Mouse (Mus musculus): Measurements from ENCODE around the gene Gm49711. TPM values are rescaled to one million over a fixed set of nuclear protein-coding genes. Genes with fewer than 3 reads are reported as not detected.

Gm49711 gene
- polyA plus RNA-seq, 1 experiment from 2014 or later, result 0.63 TPM

DNA sequence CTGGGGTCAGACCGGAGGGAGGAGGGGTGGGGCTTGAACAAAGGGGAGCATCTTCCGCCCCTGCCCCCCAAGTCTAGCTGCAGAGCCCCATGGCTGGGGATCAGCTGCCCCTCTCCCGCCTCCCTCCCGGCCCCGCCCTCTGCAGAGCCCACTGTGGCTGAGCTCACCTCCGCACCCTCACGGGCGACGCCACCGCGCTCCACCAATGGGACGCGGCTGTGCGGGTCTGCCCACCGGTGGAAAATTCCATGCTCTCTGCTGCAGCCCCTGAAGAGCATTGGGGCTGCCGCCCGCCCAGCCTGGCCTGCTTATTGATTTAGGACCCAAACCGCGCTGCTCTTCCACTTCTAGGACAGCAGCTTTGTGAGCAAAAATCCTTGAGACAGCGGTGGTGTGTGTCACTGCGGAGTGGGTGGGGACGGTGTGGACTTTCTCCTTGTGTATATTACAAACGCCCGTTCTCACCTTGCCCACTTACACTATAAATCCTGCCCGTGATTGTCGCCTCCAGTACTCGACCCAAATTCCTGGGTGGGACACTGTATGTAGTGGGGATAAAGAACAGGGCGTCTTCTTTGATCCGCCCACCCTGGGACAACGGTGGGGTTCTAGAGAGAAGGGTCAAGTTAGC is 100.5 kb downstream of the Gm49711 start:
- Histone ChIP-seq H3K4me3 (peak overlapping the region; percentile 49), H3K4me2 (peak overlapping the region; percentile 86), H3K27me3 (no peaks in the 10 kb centered on the region; the same call in 1 of the 2 replicates), H3K36me3 (no peaks in the 10 kb centered on the region), H3K27ac (peak overlapping the region; percentile 78), H3K9ac (peak overlapping the region; percentile 66), H3K9me3 (no peaks in the 10 kb centered on the region), H3K4me1 (peaks cover 15% of the 10 kb centered on the region)
- WGBS, result 2% methylated on average over 30 of the region's 30 CpGs
- peak; percentile 94 for ATAC-seq (ENCODE audit: insufficient number of reproducible peaks, insufficient read depth, low FRiP score, low TSS enrichment, low read depth)

DNA sequence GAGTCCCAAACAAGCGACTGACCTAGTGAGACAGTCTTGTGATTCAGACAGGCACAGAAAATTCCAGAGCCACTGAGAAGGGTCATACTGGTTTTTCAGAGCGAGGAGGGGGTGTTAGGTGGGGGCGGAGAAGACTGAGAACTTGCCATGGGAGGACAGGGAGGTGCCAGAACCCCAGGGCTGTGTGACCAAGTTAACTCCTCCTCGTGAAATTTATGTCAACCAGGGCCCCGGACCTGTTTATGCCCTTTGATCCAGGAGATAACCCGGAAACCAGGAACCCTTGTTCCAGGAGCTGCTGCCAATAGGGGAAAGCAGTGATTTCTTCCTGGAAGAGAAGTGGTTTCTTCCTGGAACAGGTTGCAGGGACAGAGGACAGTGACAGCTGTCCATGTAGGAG is 101.0 kb downstream of the Gm49711 start:
- Histone ChIP-seq H3K27me3 (no peaks in the 10 kb centered on the region; the same call in 1 of the 2 replicates), H3K4me2 (peak overlapping the region; percentile 86), H3K36me3 (no peaks in the 10 kb centered on the region), H3K9ac (peak overlapping the region; percentile 66), H3K27ac (peak overlapping the region; percentile 78), H3K9me3 (no peaks in the 10 kb centered on the region), H3K4me1 (peaks cover 18% of the 10 kb centered on the region), H3K4me3 (peak overlapping the region; percentile 49)
- WGBS, result 45% methylated on average over 6 of the region's 6 CpGs
- ATAC-seq (ENCODE audit: insufficient number of reproducible peaks, insufficient read depth, low FRiP score, low TSS enrichment, low read depth), result no peak

DNA sequence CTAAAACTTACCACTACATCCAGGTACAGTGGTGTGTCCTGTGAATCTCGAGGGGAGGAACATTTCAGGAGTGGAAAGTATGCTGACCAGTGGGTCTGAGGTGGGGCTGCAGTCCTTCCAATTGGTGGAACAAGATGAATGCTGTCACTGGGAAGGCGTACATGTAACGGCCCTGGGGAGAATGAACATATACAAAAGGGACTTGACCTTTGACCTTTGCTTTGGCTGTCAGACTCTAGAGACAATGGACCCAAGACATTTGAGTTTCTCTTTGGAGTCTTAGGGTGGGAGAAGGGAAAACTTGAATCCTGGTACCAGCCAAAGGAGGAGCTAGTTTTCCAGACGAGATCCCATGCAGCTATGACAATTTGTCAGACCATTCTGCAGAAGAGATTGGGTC is 104.2 kb downstream of the Gm49711 start:
- no peak for ATAC-seq (ENCODE audit: insufficient number of reproducible peaks, insufficient read depth, low FRiP score, low TSS enrichment, low read depth)
- H3K4me1 ChIP-seq, result peaks cover 19% of the 10 kb centered on the region
- H3K4me3 ChIP-seq, result no peak overlapping the region

DNA sequence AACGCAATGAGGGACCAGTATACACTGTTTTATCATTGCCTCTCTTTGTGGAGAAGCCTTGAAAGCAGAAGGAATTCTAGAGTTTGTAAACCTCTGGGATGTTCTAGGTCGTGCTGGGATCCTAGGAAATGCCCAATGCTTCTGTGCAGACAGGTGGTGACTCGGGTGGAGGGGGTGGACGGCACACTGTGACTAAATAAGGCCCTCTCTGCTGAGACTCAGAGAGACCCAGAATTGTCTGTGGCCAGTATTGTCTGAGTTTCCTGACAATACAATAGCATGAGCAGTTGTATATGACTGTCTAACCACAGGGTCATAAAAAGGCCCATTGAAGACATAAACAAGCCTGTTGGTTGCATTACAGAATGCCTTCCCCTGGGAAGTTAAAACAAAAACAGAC is 105.4 kb downstream of the Gm49711 start:
- H3K4me1 ChIP-seq, result peaks cover 12% of the 10 kb centered on the region
- H3K9ac ChIP-seq, result no peak overlapping the region
- H3K27ac ChIP-seq, result no peak overlapping the region
- no peak overlapping the region for H3K4me2 ChIP-seq
- H3K36me3 ChIP-seq, result no peaks in the 10 kb centered on the region
- no peaks in the 10 kb centered on the region for H3K27me3 ChIP-seq
- no peak for ATAC-seq (ENCODE audit: insufficient number of reproducible peaks, insufficient read depth, low FRiP score, low TSS enrichment, low read depth)
- no peaks in the 10 kb centered on the region for H3K9me3 ChIP-seq
- 81% methylated on average over 4 of the region's 4 CpGs for whole genome bisulfite sequencing
- no peak overlapping the region for H3K4me3 ChIP-seq

More for the DNA sequence above, 104.2 kb downstream of the Gm49711 start:
- Histone ChIP-seq H3K27me3 (no peaks in the 10 kb centered on the region), H3K27ac (no peak overlapping the region), H3K4me2 (no peak overlapping the region), H3K36me3 (no peaks in the 10 kb centered on the region), H3K9ac (no peak overlapping the region), H3K9me3 (no peaks in the 10 kb centered on the region)
- WGBS, result 71% methylated on average over 4 of the region's 4 CpGs

DNA sequence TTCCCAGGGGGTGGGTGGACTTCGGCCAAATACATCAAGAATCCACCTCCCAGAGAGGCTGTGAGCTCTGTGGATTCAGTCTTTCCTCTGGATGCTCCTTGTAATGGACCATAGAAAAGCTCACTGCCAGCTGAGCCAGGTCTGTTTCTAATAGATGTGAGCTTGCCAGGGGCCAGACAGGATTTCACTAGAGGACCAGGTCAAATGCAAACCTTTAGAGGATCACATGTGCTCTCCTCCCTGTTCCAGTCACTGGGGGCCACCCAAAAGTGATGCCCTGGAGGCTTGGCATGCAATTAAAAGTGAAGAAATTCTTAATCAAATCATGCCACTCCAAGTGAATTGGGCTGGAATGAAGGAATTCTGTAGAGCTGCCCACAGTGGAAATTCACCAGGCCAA is 117.9 kb downstream of the Gm49711 start:
- no peak overlapping the region for H3K9ac ChIP-seq
- peaks cover 14% of the 10 kb centered on the region for H3K4me1 ChIP-seq
- H3K27me3 ChIP-seq, result no peaks in the 10 kb centered on the region
- WGBS, result 17% methylated on average over 1 of the region's 1 CpGs
- H3K9me3 ChIP-seq, result no peaks in the 10 kb centered on the region
- ATAC-seq (ENCODE audit: insufficient number of reproducible peaks, insufficient read depth, low FRiP score, low TSS enrichment, low read depth), result no peak
- no peak overlapping the region for H3K27ac ChIP-seq
- no peak overlapping the region for H3K4me3 ChIP-seq
- no peaks in the 10 kb centered on the region for H3K36me3 ChIP-seq
- no peak overlapping the region for H3K4me2 ChIP-seq

DNA sequence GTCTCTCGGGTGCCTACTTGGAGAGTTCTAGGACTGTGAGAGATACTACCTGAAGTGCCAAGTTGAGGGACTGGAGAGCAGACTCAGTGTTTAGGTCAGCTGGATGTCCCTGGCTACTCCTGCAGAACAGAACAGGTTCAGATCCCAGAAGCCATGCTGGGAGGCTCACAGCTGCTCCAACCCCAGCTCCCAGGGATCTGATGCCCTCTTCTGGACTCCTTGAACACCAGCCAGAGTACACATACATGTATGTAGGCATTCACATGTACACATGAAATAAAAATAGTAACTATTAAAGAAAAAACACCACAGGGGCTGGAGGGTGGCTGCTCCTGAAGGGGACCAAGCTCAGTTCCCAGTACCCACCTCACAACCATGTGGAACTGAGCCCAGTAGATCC is 119.6 kb downstream of the Gm49711 start:
- no peak for ATAC-seq (ENCODE audit: insufficient number of reproducible peaks, insufficient read depth, low FRiP score, low TSS enrichment, low read depth)
- no peak overlapping the region for H3K4me2 ChIP-seq
- H3K27me3 ChIP-seq, result no peaks in the 10 kb centered on the region
- H3K27ac ChIP-seq, result no peak overlapping the region
- no peak overlapping the region for H3K4me3 ChIP-seq
- WGBS, result 94% methylated on average over 1 of the region's 1 CpGs
- H3K9me3 ChIP-seq, result no peaks in the 10 kb centered on the region
- H3K9ac ChIP-seq, result no peak overlapping the region
- peaks cover 14% of the 10 kb centered on the region for H3K4me1 ChIP-seq
- no peaks in the 10 kb centered on the region for H3K36me3 ChIP-seq

DNA sequence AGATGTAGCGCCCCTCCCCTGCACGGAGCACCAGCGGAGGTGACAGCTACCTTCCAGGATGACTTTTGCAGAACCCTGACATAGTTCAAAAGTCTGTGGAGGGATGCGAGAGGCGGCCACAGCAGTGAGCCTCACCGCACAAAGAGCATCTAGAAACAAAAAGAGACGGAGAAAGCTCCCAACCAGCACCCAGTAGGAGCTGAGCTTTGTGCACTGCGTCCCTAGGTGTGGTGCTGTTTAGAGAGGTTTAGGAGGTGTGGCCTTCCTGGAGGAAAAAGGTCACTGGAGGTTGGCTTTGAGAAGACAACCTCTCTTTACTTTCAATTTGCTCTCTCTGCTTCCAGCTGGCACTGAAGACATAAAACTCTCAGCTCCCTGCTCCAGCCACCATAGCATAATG is 121.2 kb downstream of the Gm49711 start:
- Histone ChIP-seq H3K4me3 (no peak overlapping the region), H3K36me3 (no peaks in the 10 kb centered on the region), H3K9me3 (no peaks in the 10 kb centered on the region), H3K4me2 (no peak overlapping the region), H3K27ac (no peak overlapping the region), H3K4me1 (peaks cover 11% of the 10 kb centered on the region), H3K27me3 (no peaks in the 10 kb centered on the region), H3K9ac (no peak overlapping the region)
- WGBS, result 70% methylated on average over 8 of the region's 8 CpGs
- ATAC-seq (ENCODE audit: insufficient number of reproducible peaks, insufficient read depth, low FRiP score, low TSS enrichment, low read depth), result no peak

DNA sequence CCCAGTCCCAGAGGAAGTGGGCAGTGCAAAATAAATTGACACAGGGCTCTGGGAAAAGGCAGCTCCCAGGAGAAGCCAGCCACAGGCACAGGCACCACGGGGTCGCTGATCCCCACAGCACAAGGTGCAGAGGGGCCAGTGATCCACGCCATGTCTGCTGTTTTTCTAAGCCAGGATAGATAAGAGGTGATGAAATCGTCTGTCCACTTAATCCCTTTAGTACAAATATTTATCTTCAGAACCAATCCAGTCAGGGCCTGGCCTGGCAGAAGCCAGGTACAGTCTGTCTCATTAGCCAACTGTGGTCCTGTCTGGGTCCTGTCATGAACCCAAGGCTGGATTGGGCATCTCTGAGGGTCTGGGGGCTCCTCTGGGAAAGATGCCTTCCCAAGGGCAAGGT is 125.4 kb downstream of the Gm49711 start:
- H3K4me3 ChIP-seq, result no peak overlapping the region
- H3K4me2 ChIP-seq, result no peak overlapping the region
- no peak overlapping the region for H3K9ac ChIP-seq
- H3K27ac ChIP-seq, result no peak overlapping the region
- H3K4me1 ChIP-seq, result no peaks in the 10 kb centered on the region
- WGBS, result 70% methylated on average over 4 of the region's 4 CpGs
- no peaks in the 10 kb centered on the region for H3K36me3 ChIP-seq
- no peaks in the 10 kb centered on the region for H3K9me3 ChIP-seq
- no peaks in the 10 kb centered on the region for H3K27me3 ChIP-seq
- ATAC-seq (ENCODE audit: insufficient number of reproducible peaks, insufficient read depth, low FRiP score, low TSS enrichment, low read depth), result no peak

DNA sequence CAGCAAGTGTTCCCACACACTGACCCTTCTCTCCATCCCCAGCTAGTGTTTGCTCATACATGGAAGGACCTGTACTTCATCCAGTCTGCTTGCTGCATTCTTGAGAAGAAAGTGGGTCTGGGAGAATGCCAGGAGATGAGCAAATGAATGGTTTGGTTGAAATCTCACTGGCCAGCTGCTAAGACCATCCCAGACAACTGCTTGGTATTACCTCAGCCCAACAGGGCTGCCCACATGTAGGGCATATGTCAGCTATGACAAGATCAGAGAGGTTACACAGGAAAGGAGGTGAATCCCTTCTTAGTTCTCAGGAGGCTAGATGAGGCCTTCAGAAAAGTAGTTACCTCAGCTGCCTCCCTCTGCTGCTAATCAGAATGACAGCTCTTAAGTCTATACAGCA is 132.5 kb downstream of the Gm49711 start:
- Histone ChIP-seq H3K27ac (no peak overlapping the region), H3K4me2 (no peak overlapping the region), H3K27me3 (no peaks in the 10 kb centered on the region), H3K4me1 (no peaks in the 10 kb centered on the region), H3K9me3 (peaks cover 3% of the 10 kb centered on the region; the same call in 1 of the 2 replicates), H3K4me3 (no peak overlapping the region), H3K9ac (no peak overlapping the region), H3K36me3 (no peaks in the 10 kb centered on the region)
- no peak for ATAC-seq (ENCODE audit: insufficient number of reproducible peaks, insufficient read depth, low FRiP score, low TSS enrichment, low read depth)

DNA sequence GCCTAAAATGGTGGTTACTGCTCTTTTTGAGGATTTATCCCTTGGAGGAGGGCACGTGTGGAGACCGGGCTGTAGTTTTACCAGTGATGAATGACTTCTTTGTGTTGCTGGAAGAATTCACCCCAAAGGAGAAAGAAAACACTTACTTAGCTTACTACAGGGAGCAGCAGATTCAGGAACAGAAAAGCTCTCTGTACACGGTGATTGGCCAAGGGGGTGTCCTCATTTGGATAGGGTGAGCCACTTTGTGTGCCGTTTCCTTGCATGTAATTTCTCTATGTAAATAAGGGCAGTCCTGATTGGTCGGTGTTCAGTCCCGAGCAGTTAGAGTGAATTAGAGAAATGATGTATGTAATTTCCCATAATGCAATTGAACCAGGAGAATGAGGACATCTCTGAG is 137.0 kb downstream of the Gm49711 start:
- Histone ChIP-seq H3K27me3 (no peaks in the 10 kb centered on the region), H3K9ac (no peak overlapping the region), H3K4me3 (no peak overlapping the region), H3K27ac (no peak overlapping the region), H3K36me3 (no peaks in the 10 kb centered on the region), H3K9me3 (peaks cover 3% of the 10 kb centered on the region; the same call in 1 of the 2 replicates), H3K4me1 (no peaks in the 10 kb centered on the region), H3K4me2 (no peak overlapping the region)
- ATAC-seq (ENCODE audit: insufficient number of reproducible peaks, insufficient read depth, low FRiP score, low TSS enrichment, low read depth), result no peak
- WGBS, result 48% methylated on average over 6 of the region's 6 CpGs

DNA sequence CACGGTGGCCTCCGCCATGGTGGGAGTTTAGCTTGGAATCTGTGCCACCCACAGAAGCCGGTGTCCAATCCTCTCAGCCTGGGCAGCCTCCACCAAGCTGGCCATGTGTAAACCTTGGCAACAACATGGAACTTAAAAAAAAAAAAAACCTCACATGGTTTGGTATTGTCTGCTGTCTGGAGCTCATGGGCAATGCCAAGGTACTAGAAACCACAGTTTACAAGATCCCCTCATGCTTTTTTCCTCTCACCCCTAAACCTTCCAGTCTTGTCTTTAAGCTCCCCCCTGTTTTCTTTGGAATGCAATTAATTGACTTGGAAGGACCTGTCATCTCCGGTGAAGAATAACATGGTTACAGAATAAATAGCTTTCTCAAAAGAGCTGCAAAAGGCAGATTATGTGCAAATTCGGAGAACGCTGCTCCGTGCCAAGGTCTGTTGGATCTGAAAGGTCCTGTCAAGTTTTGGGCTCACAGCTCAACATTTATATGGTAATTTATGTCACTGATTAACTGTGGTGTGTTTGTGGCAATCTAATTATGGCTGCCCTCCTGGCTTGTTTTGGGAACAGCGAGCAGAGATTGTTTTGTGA is 138.7 kb downstream of the Gm49711 start:
- no peak for ATAC-seq (ENCODE audit: insufficient number of reproducible peaks, insufficient read depth, low FRiP score, low TSS enrichment, low read depth)
- Histone ChIP-seq H3K36me3 (no peaks in the 10 kb centered on the region), H3K4me1 (no peaks in the 10 kb centered on the region), H3K9me3 (peaks cover 3% of the 10 kb centered on the region; the same call in 1 of the 2 replicates), H3K27me3 (no peaks in the 10 kb centered on the region), H3K9ac (no peak overlapping the region), H3K4me2 (no peak overlapping the region), H3K27ac (no peak overlapping the region), H3K4me3 (no peak overlapping the region)
- 82% methylated on average over 8 of the region's 8 CpGs for WGBS

DNA sequence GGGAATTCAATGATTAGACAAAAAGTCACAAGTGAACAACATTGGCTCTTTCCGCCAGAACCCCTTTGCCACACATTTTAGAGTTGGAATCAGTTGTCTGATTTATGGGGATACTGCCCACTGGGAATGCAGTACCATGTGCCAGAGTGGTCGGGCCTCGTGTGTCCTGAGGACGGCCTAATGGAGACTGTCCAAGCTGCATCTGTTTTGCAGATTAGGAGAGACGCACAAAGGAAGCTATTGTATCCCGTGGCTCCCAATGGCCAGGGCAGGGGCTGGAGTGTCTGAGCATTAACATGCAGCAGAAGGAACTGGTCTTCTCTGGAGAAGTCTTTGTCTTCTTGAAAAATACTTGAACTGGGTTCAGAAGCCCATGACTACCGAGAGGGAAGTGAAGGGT is 142.5 kb downstream of the Gm49711 start:
- Histone ChIP-seq H3K4me1 (no peaks in the 10 kb centered on the region), H3K27me3 (no peaks in the 10 kb centered on the region), H3K9ac (no peak overlapping the region), H3K36me3 (no peaks in the 10 kb centered on the region), H3K9me3 (no peaks in the 10 kb centered on the region), H3K27ac (no peak overlapping the region), H3K4me3 (no peak overlapping the region), H3K4me2 (no peak overlapping the region)
- ATAC-seq (ENCODE audit: insufficient number of reproducible peaks, insufficient read depth, low FRiP score, low TSS enrichment, low read depth), result no peak
- 59% methylated on average over 7 of the region's 7 CpGs for WGBS
